Mouse (Mus musculus): ENCODE results near the gene Etv6. TPM values are rescaled to one million over a fixed set of nuclear protein-coding genes. Genes with fewer than 3 reads are reported as not detected.

Gene Etv6
- total RNA-seq, 4 experiments from 2014 or later = 13.3 to 16.1 (median 15.1) TPM

DNA sequence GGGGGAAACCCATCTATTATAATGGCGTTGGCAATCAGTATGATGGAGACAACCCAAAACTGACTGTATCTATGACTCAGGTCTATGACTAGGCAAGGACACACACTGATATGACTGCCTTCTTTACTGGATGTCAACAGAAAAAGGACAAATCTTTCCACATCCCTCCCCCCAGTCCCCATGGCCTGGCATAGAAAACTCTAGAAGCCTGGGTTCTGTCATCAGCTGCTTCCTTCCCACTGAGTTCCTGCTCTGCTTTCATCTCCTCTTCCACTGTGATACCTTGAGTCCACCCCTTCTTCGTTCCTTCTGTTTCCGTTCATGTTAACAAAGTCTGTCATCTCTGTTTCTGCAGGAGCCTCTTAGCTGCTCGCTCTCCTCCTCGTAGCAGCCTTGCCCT lies 170.2 kb downstream of the Etv6 start:
- DNase-seq (ENCODE audit: low spot score in 2 of 2) = no peak

DNA sequence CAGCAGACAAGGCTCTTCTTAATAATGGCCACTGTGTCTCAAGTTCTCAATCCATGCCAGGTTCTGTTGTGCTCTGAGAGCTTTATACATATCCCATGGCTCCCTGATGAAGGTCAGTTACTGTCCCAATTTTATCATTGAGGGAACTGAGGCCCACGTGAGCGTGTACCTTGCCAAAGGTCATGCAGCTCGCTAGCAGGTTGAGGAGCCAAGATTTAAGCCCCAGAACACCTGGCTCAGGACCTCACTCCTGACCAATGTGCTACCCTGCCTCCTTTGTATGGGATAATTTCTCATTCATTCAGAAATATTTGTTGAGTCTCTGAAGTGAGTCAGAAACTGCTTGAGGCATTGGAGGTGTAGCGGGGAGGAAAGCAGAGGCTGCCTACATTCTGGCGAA lies 170.8 kb downstream of the Etv6 start:
- no peak for DNase-seq (ENCODE audit: low spot score in 2 of 2)

DNA sequence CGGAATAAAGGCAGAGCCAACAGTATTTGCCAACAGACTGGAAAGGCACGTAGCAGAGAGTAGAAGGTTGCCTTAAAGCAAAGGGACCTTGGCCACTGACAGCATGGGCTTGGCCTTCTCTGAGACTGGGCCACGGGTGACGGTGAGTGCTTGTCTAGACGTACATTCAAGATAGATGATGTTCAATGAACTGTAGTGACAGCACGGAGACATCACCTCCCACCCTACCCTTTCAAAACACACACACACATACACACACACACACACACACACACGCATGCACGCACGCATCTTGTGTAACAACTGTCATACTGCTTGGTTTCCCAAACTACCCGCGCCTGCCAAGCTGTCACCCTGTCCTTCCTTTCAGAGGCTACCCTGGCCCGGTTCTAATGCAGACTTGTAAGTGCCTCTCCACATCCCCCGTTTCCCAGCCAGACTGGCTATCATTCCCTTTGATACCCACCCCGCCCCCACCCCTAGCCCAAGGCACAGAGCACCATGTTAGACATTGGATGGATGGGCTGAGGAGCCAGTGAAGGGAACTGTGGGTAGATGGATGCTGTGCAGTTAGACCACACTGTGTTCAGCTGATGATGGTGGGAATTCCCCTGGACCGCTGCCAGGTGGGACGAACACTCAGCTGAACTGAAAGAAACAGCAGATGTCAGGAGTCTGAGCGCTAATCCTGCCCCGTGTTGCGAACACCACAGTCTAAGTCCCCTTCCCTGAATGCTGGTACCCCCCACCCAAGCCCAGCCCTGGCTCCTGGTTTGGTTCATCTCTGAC lies 172.1 kb downstream of the Etv6 start:
- DNase-seq (ENCODE audit: low spot score in 2 of 2) = no peak

DNA sequence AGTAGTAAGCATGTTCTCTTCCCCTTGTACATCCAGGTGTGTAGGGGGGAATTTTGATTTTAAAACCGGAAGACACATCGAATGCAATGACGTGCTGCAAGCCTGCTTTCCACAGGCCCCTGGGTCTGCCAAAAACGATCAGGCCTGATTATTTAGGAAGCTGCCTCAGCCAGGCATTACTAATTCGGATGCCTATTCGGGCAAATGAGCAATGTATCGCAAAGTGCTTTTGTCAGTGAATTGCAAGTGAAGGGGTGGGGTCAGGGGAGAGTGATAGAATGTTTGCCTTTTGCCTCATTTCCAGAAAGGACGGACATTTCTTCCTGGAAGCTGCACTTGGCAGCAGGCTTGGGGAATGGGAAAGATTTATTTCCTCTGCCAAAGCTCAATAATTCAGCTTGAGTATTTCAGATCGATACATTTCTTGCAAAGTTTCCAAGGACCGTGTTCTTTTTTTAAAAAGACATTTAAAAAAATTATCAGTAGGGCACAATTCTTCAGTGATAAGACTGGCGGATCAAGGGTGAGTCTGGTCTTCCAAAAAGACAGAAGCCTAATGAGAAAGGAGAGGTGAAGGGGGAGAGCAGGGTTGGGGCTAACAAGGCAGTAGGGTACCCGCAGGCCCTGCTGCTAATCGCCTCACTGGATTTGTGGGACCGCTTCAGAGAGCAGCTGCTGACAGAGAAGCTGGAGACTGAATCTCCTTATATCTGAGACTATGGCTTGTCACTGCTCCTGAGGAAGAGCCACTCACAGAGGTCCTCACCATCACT lies 172.9 kb downstream of the Etv6 start:
- DNase-seq (ENCODE audit: low spot score in 2 of 2) = no peak

DNA sequence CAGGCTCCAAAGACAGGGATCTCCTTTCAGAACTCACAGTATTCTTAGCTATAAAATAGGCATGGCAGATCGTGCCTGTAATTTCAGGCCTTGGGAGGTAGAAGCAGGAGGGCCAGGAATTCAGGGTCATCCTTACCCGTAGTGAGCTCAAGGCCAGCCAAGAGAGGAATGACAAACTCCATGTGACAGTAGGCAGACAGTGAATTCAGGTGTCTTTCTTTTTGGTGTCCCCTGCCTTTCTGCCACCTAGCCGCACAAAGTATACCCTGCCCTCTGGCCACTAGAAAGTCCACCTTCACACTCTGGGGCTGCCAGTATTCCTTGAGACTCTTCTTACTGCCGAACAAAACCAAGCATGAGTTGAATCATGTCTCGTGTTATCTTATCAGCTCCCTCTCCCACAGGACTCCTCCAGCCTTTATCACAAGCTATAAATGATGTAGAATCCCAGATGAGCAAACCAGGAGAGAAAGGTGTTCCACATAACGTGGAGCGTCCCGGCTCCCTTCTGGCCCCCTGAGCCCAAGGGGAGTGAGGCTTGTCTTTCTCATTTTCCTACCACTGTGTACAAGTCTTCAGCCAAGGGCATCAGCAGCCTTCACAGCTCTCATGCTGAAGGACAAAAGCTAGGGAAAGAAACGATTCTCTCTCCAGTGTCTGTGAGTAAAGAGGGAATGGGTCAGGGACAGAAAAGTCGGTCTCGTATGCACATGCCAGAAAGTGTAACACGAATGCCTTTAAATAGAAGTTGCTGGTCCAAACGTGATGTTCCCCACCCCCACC lies 175.4 kb downstream of the Etv6 start:
- no peak for DNase-seq (ENCODE audit: low spot score in 2 of 2)

DNA sequence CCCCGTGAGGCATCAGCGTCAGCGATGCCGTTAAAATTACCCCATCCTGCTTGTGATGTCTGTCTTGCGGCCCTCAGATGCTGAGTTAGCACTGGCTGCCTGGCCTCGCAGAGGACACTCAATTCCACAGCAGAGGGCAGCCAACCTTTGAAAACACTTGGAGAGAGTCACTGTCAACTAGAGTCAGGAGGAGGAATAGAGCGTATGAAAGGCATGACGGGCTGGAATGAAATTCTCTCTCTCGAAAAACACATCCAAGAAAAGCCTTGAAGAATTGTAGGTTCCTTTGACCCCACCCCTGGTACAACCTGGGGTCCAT lies 175.9 kb downstream of the Etv6 start:
- no peak for DNase-seq (ENCODE audit: low spot score in 2 of 2)

DNA sequence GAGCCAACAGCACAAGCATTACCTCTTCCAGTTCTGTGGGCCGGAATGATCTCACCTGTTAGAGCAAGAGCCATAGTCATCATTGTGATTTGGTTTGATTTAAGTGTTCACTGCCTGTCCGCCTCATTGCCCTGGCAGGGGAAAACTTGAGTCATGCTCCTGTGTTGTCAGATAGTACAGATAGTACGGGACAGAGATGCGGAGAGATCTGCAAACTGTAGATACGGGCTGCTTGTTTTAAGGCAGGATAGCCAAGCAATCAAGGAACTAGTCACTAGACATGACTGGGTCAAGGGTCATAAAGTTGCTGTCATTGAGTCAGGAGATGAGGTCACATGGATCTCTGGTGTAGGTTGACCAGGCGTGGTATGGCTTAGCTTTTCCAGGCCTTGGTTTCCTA lies 182.2 kb downstream of the Etv6 start:
- no peak for DNase-seq (ENCODE audit: low spot score in 2 of 2)

DNA sequence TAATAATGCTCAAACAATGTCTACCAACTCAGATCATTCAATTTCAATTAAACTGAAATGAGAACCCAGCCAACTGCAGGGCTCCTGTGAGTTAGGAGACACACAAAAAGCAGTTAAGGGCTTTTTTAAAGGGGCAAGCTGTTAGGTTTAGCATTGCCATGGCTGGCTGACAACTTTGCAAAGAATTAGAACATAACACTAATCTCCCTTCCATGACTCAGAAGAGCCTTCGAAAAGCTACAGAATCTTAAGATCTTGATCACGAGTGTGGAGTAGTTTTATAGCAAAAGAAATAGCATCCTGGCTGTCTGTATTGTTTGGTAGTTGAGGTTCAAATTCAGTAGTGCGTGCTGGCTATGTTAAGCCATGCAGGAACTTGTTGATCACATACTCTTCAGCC lies 182.9 kb downstream of the Etv6 start:
- DNase-seq (ENCODE audit: low spot score in 2 of 2) = no peak

DNA sequence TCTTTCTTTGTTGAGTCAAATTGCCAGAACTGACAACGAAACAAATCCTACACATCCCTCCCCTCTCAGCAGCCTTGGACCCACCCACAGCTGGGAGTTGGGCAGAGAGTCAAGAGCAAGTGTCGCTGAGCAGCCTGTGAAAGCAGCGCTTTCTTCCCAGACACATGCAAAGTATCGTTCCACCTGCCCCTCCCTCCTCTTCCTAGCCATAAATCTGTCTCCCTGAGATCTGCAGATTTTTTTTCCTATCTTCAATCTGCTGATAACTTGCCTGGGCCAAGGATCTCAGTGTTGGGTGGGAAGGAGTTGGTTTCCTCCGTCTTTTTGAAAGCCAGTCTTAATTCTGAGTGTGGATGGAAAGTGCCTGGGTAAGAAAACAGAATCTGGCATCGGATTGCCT lies 183.9 kb downstream of the Etv6 start:
- DNase-seq (ENCODE audit: low spot score in 2 of 2) = peak in 1 of 2 experiments; percentile 81

DNA sequence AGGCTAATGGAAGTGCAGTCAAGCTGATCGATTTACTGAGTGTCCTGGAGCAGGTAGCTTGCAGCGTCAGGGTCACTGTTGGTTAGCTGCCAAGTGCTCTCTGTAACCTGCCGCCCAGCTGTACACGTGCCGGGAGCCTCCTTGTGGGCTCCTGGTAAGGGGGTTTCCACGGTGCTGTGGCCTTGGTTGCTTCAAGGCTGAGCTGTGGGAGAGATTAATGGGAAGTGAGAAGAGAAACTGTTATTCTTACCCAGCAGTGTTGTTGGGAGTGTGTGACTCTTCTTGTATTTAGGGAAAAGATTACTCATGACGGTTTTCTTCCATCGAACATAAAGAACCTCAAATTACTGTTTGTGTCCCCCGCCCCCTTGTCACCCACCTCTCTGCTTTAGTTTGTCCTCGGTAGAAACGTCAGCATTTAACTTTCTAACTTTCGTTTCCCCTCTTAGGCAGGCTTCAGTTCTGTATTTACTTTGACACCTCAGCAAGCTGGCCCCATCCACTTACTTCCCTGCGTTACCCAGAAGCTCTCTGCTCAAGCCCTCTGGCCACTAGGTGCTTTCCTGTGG lies 184.8 kb downstream of the Etv6 start:
- no peak for DNase-seq (ENCODE audit: low spot score in 2 of 2)

DNA sequence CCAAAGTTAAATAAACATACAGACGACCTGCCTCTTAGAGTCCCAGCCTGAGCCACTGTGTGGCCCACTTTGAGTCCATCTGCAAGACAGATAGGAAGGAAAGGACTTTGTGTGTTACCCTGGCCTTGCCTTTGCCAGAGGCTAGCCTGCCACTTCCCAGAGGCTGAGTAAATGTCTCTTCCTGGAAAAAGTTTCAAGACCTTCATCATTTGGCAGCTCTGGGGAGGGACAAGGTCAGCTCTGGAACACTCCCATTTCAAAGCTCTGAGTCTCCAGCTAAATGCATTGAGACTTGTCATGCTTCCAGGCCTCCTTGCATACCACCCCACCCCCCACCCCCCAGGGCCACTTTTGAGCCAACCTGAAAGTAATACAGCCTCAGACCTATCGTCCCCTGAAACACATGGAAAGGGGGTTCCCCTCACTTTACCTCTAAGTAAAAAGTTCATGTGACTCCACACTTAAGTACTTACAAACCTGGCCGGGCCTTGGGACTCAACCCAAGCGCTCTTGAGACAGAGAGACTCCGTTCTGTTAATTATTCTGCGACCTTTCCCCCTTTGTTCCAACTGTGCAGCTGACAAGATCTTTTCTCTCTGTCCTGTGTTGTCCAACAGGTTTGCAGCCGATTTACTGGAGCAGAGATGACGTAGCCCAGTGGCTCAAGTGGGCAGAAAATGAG lies 186.9 kb downstream of the Etv6 start:
- DNase-seq (ENCODE audit: low spot score in 2 of 2) = no peak

DNA sequence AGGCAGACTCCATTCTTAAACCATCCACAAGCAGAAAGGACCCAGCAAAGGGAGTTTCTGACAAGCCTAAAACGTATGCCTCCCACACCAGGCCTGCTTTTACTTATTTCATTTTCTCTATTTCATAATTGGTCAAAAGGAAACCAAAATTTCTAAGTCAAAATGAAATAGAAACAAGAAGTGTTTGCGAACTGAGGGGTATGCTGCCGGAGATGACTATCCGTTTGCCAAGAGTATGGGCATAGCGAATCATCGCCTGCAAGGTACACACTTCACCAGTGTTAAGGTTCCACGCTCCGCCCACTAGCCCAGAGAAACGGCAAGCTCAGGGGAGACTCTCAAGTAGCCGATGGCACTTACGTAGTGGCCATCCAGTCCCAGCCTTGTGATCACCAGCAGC lies 190.1 kb downstream of the Etv6 start:
- no peak for DNase-seq (ENCODE audit: low spot score in 2 of 2)

DNA sequence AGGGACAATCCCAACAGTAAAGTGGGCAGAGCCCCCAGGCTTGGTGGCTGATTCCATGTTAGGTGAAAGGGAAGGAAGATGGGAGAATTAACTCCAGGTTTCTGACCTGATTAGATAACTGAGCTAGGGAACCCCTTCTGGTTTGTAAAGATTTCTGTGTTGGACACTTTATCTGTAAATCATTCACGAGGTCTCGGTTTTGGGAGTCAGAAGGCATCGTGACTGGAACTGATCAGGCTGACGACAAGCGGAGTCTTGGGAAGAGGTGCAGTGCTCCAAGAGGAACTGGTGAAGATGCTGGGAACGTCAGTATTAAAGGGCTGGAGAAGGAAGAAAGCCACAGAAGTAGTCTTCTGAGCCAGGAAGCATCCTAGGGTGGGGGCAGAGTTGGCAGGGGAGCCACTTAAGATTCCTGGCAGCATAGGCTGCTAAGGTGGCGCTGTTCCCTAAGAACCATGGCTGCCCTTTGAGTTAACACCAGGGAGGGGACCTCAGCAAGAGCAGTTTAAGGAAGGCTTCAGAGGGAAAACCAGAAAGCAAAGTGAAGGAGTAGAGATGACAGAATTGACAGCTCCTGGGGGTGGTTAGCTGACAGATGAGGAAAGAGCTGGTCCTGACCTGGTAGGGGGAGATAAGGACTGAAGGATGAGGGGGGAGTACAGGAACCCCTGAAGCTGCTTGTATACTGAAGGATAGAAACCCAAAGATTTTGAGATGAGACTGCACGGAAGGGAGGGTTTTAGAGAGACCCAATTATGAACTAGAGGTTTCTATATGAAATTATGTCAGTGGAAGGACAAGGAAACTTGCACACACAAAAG lies 191.1 kb downstream of the Etv6 start:
- DNase-seq (ENCODE audit: low spot score in 2 of 2) = no peak

DNA sequence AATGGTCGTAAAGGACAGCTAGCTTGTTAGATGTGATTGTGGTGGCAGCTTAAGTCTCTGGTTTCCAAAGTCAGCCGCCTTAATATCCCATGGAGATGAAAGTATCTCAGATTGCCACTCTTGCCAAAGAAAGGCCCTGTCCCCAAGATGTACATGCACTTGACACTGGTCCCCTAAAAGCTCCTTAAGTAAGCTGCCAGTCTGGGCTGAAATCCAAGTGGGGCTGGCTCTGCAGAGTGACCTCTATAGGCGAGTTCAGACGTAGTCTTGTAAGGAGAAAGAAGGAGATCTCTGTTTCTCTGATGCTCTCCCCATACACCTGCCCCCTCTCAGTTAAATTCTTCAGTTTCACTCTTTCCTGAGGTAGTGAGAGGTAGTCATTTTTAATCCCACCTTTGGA lies 200.8 kb downstream of the Etv6 start:
- no peak for DNase-seq (ENCODE audit: low spot score in 2 of 2)

DNA sequence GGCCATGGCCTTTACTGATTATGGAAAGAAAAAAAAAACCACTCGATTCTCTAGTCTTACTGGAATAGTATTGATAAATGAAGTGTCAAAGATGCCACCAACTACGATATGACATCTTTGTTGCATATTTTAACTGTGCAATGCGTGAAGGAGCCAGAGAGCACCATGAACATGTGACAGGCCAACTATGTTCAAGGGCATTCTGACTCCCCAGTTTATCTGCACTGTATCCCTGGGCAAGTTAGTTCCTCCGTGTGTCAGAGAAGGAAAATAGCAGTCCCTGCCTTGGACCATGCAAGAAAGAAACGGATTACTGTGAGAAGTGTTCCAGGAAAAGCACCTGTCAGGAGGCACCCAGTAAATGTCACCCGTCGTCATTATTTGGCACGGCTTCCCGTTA lies 203.0 kb downstream of the Etv6 start:
- no peak for DNase-seq (ENCODE audit: low spot score in 2 of 2)

DNA sequence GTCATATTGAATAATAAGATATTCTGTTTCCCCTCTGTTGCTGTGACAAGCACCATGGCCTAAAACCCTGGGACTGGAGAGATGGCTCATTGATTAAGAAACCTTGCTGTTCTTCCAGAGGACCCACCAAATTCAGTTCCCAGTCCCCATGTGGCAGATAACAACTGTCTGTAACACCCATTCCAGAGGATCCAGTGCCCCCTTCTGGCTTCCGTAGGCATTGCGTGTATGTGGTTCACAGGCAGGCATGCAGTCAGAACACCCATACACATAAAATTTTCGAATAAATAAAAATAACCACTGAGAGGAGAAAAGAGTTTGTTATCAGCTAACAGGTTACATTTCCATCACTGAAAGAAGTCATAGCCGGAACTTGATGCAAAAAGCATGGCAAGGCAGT lies 205.5 kb downstream of the Etv6 start:
- DNase-seq (ENCODE audit: low spot score in 2 of 2) = no peak

DNA sequence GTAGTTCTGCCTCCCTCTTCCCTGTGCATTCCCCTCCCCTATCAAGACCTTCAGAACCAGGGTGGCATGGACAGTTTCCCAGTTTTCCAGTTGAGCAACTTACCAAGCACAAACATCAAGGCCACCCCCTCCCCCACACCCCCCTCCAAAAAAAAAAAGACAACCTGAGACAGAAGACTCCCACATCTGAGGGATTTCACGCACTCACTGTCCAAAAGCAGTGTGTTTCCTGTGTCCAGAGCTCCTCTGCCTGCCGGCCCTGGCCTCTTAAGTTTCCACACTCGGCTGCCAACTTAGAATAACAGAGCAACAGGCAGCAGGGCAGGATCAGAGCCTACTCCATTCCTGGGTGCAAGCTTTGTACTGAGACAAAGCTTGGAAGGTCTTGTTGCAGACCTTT lies 207.6 kb downstream of the Etv6 start:
- no peak for DNase-seq (ENCODE audit: low spot score in 2 of 2)

DNA sequence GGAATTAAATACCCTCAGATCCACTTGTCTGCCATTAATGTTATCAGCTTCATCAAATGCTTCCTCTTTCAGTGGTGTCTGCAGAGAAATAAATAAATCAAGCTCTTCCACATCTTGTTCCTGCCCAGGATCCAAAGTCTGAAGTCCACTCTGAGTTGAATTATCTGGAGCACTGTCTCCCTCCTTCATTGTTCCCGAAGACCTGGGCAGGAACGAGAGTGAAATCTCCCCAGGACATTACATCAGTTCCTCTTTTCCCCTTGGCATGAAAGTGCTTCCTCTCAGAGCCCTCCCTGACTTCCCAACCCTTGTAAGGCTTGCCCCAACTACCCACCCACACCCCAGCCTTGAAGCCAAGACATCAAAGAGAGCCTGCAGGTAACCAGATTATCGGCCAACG lies 208.0 kb downstream of the Etv6 start:
- DNase-seq (ENCODE audit: low spot score in 2 of 2) = no peak

DNA sequence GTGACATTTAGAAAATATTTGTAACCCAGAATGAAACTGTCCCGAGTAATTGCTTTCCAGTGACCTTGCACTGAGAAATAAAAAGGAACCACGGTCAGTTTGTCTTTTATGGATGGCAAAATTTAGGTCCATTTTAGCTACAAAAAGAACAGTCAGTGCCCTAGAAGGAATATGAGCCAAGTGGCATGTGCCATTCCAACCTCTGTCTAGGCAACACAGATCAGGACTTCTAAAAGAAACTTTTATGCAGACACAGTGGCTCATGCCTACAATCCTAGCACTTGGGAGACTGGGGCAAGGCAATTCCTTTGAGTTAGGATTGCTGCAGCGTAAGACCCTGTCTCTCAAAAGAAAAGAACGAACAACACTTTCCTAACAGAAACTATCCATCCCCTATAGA lies 208.6 kb downstream of the Etv6 start:
- DNase-seq (ENCODE audit: low spot score in 2 of 2) = no peak

DNA sequence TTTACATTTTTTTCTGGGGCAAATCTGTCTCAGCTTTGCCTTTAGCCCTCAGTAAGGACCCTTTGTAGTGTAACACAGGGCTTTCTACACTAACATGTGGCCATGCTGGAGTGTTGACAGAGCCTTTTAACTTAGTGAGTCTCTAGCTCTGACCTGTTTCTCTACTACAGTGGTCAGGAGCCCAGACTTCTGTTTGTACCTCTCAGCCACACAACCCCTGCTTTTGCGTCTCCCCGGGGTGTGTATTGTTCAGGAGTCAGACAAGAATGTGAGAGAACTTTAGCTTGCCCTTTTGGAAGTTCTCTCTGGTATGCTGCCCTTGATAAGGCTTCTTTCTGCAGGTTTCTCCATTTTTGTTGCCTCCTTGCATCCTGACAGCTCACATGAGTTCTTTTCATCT lies 210.6 kb downstream of the Etv6 start:
- no peak for DNase-seq (ENCODE audit: low spot score in 2 of 2)

DNA sequence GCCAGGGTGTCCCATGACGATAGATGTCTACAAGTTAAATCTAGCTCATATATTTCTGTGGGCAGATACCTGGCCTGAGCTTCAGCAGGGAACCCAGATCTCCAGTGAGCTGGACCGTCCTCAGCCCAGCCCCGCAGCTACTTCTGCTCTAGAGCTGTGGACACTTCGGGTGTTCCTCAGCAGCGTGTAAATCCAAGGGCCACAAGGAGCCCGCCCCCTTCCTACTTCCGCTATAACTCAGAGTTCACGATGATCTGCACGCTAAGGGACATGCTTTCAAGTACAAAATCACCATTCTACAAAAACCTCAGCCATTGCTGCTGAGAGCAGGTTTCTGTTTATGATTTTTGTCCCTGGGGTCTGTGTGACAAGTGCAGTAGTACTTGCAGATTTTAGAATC lies 211.8 kb downstream of the Etv6 start:
- no peak for DNase-seq (ENCODE audit: low spot score in 2 of 2)
